Comparison of ENCODE assay signal across 12 mouse cellular contexts in genomic region chr14:79158219-79158521, GRCm38 (mm10).
DNase-seq lines count a peak whose midpoint lies in the region; ATAC-seq lines count a peak whose summit lies in the region.
"Had no signal": no experiment of that assay in that cellular context is flagged by ENCODE, and none has a peak within 500 bp of the region (broad histone marks: within the 10 kb centered on the region; RNA-seq: fewer than 3 reads in every experiment).

No protein-coding gene starts in this region.

- 80% methylated on average over 12 of the region's 12 CpGs for WGBS in heart, embryonic 13.5 days
- 65% methylated on average over 12 of the region's 12 CpGs for WGBS in kidney, embryonic 15.5 days
- WGBS in embryonic facial prominence, embryonic 15.5 days: 36% methylated on average over 12 of the region's 12 CpGs
- WGBS in limb, embryonic 12.5 days: 48% methylated on average over 12 of the region's 12 CpGs

- no peaks in the 10 kb centered on the region for H3K27me3 ChIP-seq in heart, embryonic 13.5 days (replicated peaks)
- H3K27me3 ChIP-seq in kidney, embryonic 15.5 days: no peaks in the 10 kb centered on the region
- H3K27me3 ChIP-seq in embryonic facial prominence, embryonic 15.5 days: no peaks in the 10 kb centered on the region
- H3K27me3 ChIP-seq in limb, embryonic 12.5 days: no peaks in the 10 kb centered on the region
- H3K27me3 ChIP-seq: embryonic facial prominence, embryonic 13.5 days had no signal

- H3K4me2 ChIP-seq in heart, embryonic 13.5 days: peak overlapping the region; percentile 41
- H3K4me2 ChIP-seq in kidney, embryonic 15.5 days: no peak overlapping the region
- H3K4me2 ChIP-seq in embryonic facial prominence, embryonic 15.5 days (replicated peaks): 0 out of 2 replicates have a peak overlapping the region, but pooled peaks have one; percentile 2
- no peak overlapping the region for H3K4me2 ChIP-seq in limb, embryonic 12.5 days
- H3K4me2 ChIP-seq: embryonic facial prominence, embryonic 13.5 days had no signal

- H3K4me3 ChIP-seq in heart, embryonic 13.5 days: no peak overlapping the region
- H3K4me3 ChIP-seq in kidney, embryonic 15.5 days (replicated peaks): no peak overlapping the region
- H3K4me3 ChIP-seq in embryonic facial prominence, embryonic 15.5 days (replicated peaks): no peak overlapping the region
- H3K4me3 ChIP-seq in limb, embryonic 12.5 days (replicated peaks): no peak overlapping the region
- H3K4me3 ChIP-seq: embryonic facial prominence, embryonic 13.5 days; midbrain, embryonic 10.5 days had no signal

- H3K9ac ChIP-seq in heart, embryonic 13.5 days: 0 out of 2 replicates have a peak overlapping the region, but pooled peaks have one; percentile 37
- H3K9ac ChIP-seq in kidney, embryonic 15.5 days: no peak overlapping the region
- no peak overlapping the region for H3K9ac ChIP-seq in embryonic facial prominence, embryonic 15.5 days
- H3K9ac ChIP-seq in limb, embryonic 12.5 days (replicated peaks): no peak overlapping the region
- H3K9ac ChIP-seq: embryonic facial prominence, embryonic 13.5 days; liver, embryonic 14.5 days had no signal

- H3K9me3 ChIP-seq in heart, embryonic 13.5 days: no peaks in the 10 kb centered on the region
- no peaks in the 10 kb centered on the region for H3K9me3 ChIP-seq in kidney, embryonic 15.5 days (replicated peaks)
- no peaks in the 10 kb centered on the region for H3K9me3 ChIP-seq in embryonic facial prominence, embryonic 15.5 days (replicated peaks)
- H3K9me3 ChIP-seq in limb, embryonic 12.5 days: no peaks in the 10 kb centered on the region
- H3K9me3 ChIP-seq: embryonic facial prominence, embryonic 13.5 days; midbrain, embryonic 10.5 days had no signal

- no peak for DNase-seq in heart, postnatal 4 days
- DNase-seq in kidney, adult 9 months: no peak
- no peak for DNase-seq in spleen, adult 12 weeks (ENCODE audit: low spot score)
- DNase-seq: thymus, postnatal 14 days had no signal

- ATAC-seq in heart, embryonic 13.5 days (ENCODE audit: extremely low read depth, insufficient number of reproducible peaks, low FRiP score, low TSS enrichment): no peak
- ATAC-seq in kidney, embryonic 15.5 days (replicated peaks; ENCODE audit: low FRiP score): no peak
- 0 out of 2 replicates have a peak, but pooled peaks have one; percentile 17 for ATAC-seq in embryonic facial prominence, embryonic 15.5 days (ENCODE audit: insufficient number of reproducible peaks, low FRiP score, low TSS enrichment, low read depth)
- ATAC-seq in limb, embryonic 12.5 days (ENCODE audit: insufficient number of reproducible peaks, insufficient read depth, low FRiP score, low TSS enrichment, low read depth): no peak
- no peak for ATAC-seq in CD4-positive, CD25-positive, alpha-beta regulatory T cell, adult 4 months

- H3K27ac ChIP-seq in heart, embryonic 13.5 days (replicated peaks): peak overlapping the region; percentile 54
- peak overlapping the region; percentile 69 for H3K27ac ChIP-seq in kidney, embryonic 15.5 days
- H3K27ac ChIP-seq in embryonic facial prominence, embryonic 15.5 days (replicated peaks): peak overlapping the region; percentile 39; the same call in 1 of the 2 replicates
- H3K27ac ChIP-seq in limb, embryonic 12.5 days: peak overlapping the region; percentile 72
- H3K27ac ChIP-seq: liver, embryonic 14.5 days; midbrain, embryonic 10.5 days had no signal

- peaks cover 37% of the 10 kb centered on the region for H3K4me1 ChIP-seq in heart, embryonic 13.5 days
- H3K4me1 ChIP-seq in kidney, embryonic 15.5 days: peaks cover 21% of the 10 kb centered on the region
- peaks cover 30% of the 10 kb centered on the region for H3K4me1 ChIP-seq in embryonic facial prominence, embryonic 15.5 days
- H3K4me1 ChIP-seq in limb, embryonic 12.5 days (replicated peaks): peaks cover 42% of the 10 kb centered on the region
- H3K4me1 ChIP-seq: midbrain, embryonic 10.5 days had no signal

- H3K36me3 ChIP-seq in heart, embryonic 13.5 days: peaks cover 12% of the 10 kb centered on the region
- H3K36me3 ChIP-seq in kidney, embryonic 15.5 days: 0 out of 2 replicates have a peak, but pooled peaks cover 4% of the 10 kb centered on the region
- 0 out of 2 replicates have a peak, but pooled peaks cover 2% of the 10 kb centered on the region for H3K36me3 ChIP-seq in embryonic facial prominence, embryonic 15.5 days
- H3K36me3 ChIP-seq in limb, embryonic 12.5 days: peaks cover 4% of the 10 kb centered on the region; the same call in 1 of the 2 replicates
- H3K36me3 ChIP-seq: embryonic facial prominence, embryonic 13.5 days; midbrain, embryonic 10.5 days had no signal

Comparison
In these comparisons a context has a peak if more than half of its experiments do, and no peak if none do; other contexts are left out.
1. H3K4me2 ChIP-seq: peak in heart, embryonic 13.5 days (single experiment) and embryonic facial prominence, embryonic 15.5 days (single experiment); none in kidney, embryonic 15.5 days (single experiment) and limb, embryonic 12.5 days (single experiment).
2. Peak in every context shown above with its lines, with median percentiles within 50 percentile points of each other: H3K27ac ChIP-seq.